Mouse (Mus musculus) C2C12 (cell line): Measurements from ENCODE around the gene Gm5617.
"Not testable (repeated sequence)": the region's sequence is repeated elsewhere in the genome, so short reads cannot be mapped to it uniquely, and the experiment has no call there.

Experiments
- CEBPB ChIP-seq: IDR thresholded peaks from one replicate; pipeline ENCODE4 v1.6.1; 2011; ENCODE audit warnings: low read depth, mild to moderate bottlenecking, control low read depth, moderate library complexity
- CTCF ChIP-seq: IDR thresholded peaks from one replicate; pipeline ENCODE4 v1.5.1; 2011; ENCODE audit not compliant: control insufficient read depth, insufficient read depth, insufficient read length
- FOSL1 ChIP-seq: IDR thresholded peaks from one replicate; pipeline ENCODE4 v1.8.0; 2011; ENCODE audit warnings: mild to moderate bottlenecking, low read length; ENCODE audit not compliant: poor library complexity, insufficient read depth, severe bottlenecking
- MAX ChIP-seq: IDR thresholded peaks from one replicate; pipeline ENCODE4 v1.6.1; 2011; ENCODE audit warnings: mild to moderate bottlenecking, control low read depth
- MYOD1 ChIP-seq: IDR thresholded peaks from one replicate; pipeline ENCODE4 v1.6.1; 2011; ENCODE audit warnings: low read depth; ENCODE audit not compliant: control insufficient read depth, insufficient read length
- MYOG ChIP-seq: IDR thresholded peaks from one replicate; pipeline ENCODE4 v1.6.1; 2011; ENCODE audit not compliant: control insufficient read depth, insufficient read length; ENCODE audit errors: extremely low read depth
- USF1 ChIP-seq: IDR thresholded peaks from one replicate; pipeline ENCODE4 v1.6.1; 2011; ENCODE audit warnings: low read depth, mild to moderate bottlenecking, control low read depth, moderate library complexity

GRCm38 (mm10) chr9:48467471-48467870 is 27.8 kb upstream of the Gm5617 start:
- not testable (repeated sequence) for TF ChIP-seq CTCF, CEBPB, FOSL1, USF1, MAX, MYOG, MYOD1
